Mouse (Mus musculus): ENCODE measurements around the gene Rcn2. TPM values are rescaled to one million over a fixed set of nuclear protein-coding genes. Genes with fewer than 3 reads are reported as not detected.

Gene Rcn2
- total and polyA plus RNA-seq, 3 experiments: 12.8 to 23.3 (median 22.8) TPM

- no peaks in the 10 kb centered on the region for H3K9me3 ChIP-seq (replicated peaks)
- peaks cover 26% of the 10 kb centered on the region for H3K27me3 ChIP-seq (ENCODE audit: insufficient read depth, low read length)
- no peaks in the 10 kb centered on the region; the same call in 1 of the 2 replicates for H3K4me1 ChIP-seq (ENCODE audit: insufficient read depth, low read depth, low read length)
- H3K36me3 ChIP-seq (replicated peaks): no peaks in the 10 kb centered on the region
- DNase-seq (ENCODE audit: low spot score) (no peak), ATAC-seq (ENCODE audit: extremely low read depth, insufficient number of reproducible peaks, low FRiP score, poor library complexity, severe bottlenecking) (no peak)
- no peak overlapping the region for H3K4me3 ChIP-seq (ENCODE audit: low read depth, low read length)
- TF ChIP-seq GATA1 (IDR thresholded peaks at IDR 0.05; ENCODE audit: borderline replicate concordance, low read length): no peak
- no peak for TF ChIP-seq POLR2AphosphoS5 (IDR thresholded peaks at IDR 0.05; ENCODE audit: insufficient replicate concordance, low read depth, low read length)
- TF ChIP-seq TAL1 (conservative IDR thresholded peaks at IDR 0.05; ENCODE audit: low read depth, low read length): no peak
- TF ChIP-seq GATA2 (IDR thresholded peaks at IDR 0.05; ENCODE audit: borderline replicate concordance, low read depth, low read length): no peak
- no peak for TF ChIP-seq CTCF (IDR thresholded peaks at IDR 0.05; ENCODE audit: low read depth, low read length)
Measured at GRCm38 (mm10) chr9:56068630-56069029, 27.0 kb downstream of the Rcn2 start.

GRCm38 (mm10) chr9:56072861-56073260, 31.2 kb downstream of the Rcn2 start:
- no peaks in the 10 kb centered on the region; the same call in 1 of the 2 replicates for H3K4me1 ChIP-seq (ENCODE audit: insufficient read depth, low read depth, low read length)
- H3K4me3 ChIP-seq (ENCODE audit: low read depth, low read length): no peak overlapping the region
- no peak for DNase-seq (ENCODE audit: low spot score)

GRCm38 (mm10) chr9:56074863-56075262, 33.2 kb downstream of the Rcn2 start:
- DNase-seq (ENCODE audit: low spot score) (no peak), ATAC-seq (ENCODE audit: extremely low read depth, insufficient number of reproducible peaks, low FRiP score, poor library complexity, severe bottlenecking) (no peak)
- TF ChIP-seq TAL1 (conservative IDR thresholded peaks at IDR 0.05; ENCODE audit: low read depth, low read length) (no peak), GATA2 (IDR thresholded peaks at IDR 0.05; ENCODE audit: borderline replicate concordance, low read depth, low read length) (no peak), GATA1 (IDR thresholded peaks at IDR 0.05; ENCODE audit: borderline replicate concordance, low read length) (no peak), POLR2AphosphoS5 (IDR thresholded peaks at IDR 0.05; ENCODE audit: insufficient replicate concordance, low read depth, low read length) (no peak), CTCF (IDR thresholded peaks at IDR 0.05; ENCODE audit: low read depth, low read length) (no peak)
- Histone ChIP-seq H3K36me3 (replicated peaks) (no peaks in the 10 kb centered on the region), H3K4me1 (ENCODE audit: insufficient read depth, low read depth, low read length) (no peaks in the 10 kb centered on the region), H3K27me3 (ENCODE audit: insufficient read depth, low read length) (peaks cover 17% of the 10 kb centered on the region), H3K9me3 (replicated peaks) (no peaks in the 10 kb centered on the region), H3K4me3 (ENCODE audit: low read depth, low read length) (no peak overlapping the region)

More at GRCm38 (mm10) chr9:56072861-56073260, 31.2 kb downstream of the Rcn2 start:
- TF ChIP-seq TAL1 (conservative IDR thresholded peaks at IDR 0.05; ENCODE audit: low read depth, low read length) (no peak), CTCF (IDR thresholded peaks at IDR 0.05; ENCODE audit: low read depth, low read length) (no peak), GATA1 (IDR thresholded peaks at IDR 0.05; ENCODE audit: borderline replicate concordance, low read length) (no peak), POLR2AphosphoS5 (IDR thresholded peaks at IDR 0.05; ENCODE audit: insufficient replicate concordance, low read depth, low read length) (no peak), GATA2 (IDR thresholded peaks at IDR 0.05; ENCODE audit: borderline replicate concordance, low read depth, low read length) (no peak)
- no peaks in the 10 kb centered on the region for H3K36me3 ChIP-seq (replicated peaks)
- peaks cover 19% of the 10 kb centered on the region for H3K27me3 ChIP-seq (ENCODE audit: insufficient read depth, low read length)
- no peaks in the 10 kb centered on the region for H3K9me3 ChIP-seq (replicated peaks)
- no peak for ATAC-seq (ENCODE audit: extremely low read depth, insufficient number of reproducible peaks, low FRiP score, poor library complexity, severe bottlenecking)

GRCm38 (mm10) chr9:56075264-56075663, 33.6 kb downstream of the Rcn2 start:
- H3K27me3 ChIP-seq (ENCODE audit: insufficient read depth, low read length): peaks cover 17% of the 10 kb centered on the region
- no peaks in the 10 kb centered on the region for H3K36me3 ChIP-seq (replicated peaks)
- H3K4me1 ChIP-seq (ENCODE audit: insufficient read depth, low read depth, low read length): no peaks in the 10 kb centered on the region
- TF ChIP-seq GATA1 (IDR thresholded peaks at IDR 0.05; ENCODE audit: borderline replicate concordance, low read length): no peak
- TF ChIP-seq CTCF (IDR thresholded peaks at IDR 0.05; ENCODE audit: low read depth, low read length): peak; percentile 38; the same call in 1 of the 2 replicates
- no peak overlapping the region for H3K4me3 ChIP-seq (ENCODE audit: low read depth, low read length)
- no peaks in the 10 kb centered on the region for H3K9me3 ChIP-seq (replicated peaks)
- DNase-seq (ENCODE audit: low spot score): peak; percentile 19
- no peak for ATAC-seq (ENCODE audit: extremely low read depth, insufficient number of reproducible peaks, low FRiP score, poor library complexity, severe bottlenecking)

- Histone ChIP-seq H3K9me3 (replicated peaks) (no peaks in the 10 kb centered on the region), H3K4me1 (ENCODE audit: insufficient read depth, low read depth, low read length) (no peaks in the 10 kb centered on the region), H3K36me3 (replicated peaks) (no peaks in the 10 kb centered on the region), H3K27me3 (ENCODE audit: insufficient read depth, low read length) (peaks cover 13% of the 10 kb centered on the region), H3K4me3 (ENCODE audit: low read depth, low read length) (no peak overlapping the region)
- TF ChIP-seq CTCF (IDR thresholded peaks at IDR 0.05; ENCODE audit: low read depth, low read length) (no peak), POLR2AphosphoS5 (IDR thresholded peaks at IDR 0.05; ENCODE audit: insufficient replicate concordance, low read depth, low read length) (no peak), GATA1 (IDR thresholded peaks at IDR 0.05; ENCODE audit: borderline replicate concordance, low read length) (no peak), GATA2 (IDR thresholded peaks at IDR 0.05; ENCODE audit: borderline replicate concordance, low read depth, low read length) (no peak), TAL1 (conservative IDR thresholded peaks at IDR 0.05; ENCODE audit: low read depth, low read length) (no peak)
- no peak for ATAC-seq (ENCODE audit: extremely low read depth, insufficient number of reproducible peaks, low FRiP score, poor library complexity, severe bottlenecking)
- DNase-seq (ENCODE audit: low spot score): no peak
Measured at GRCm38 (mm10) chr9:56075901-56076620, 34.4 kb downstream of the Rcn2 start.

GRCm38 (mm10) chr9:56079587-56079986, 37.9 kb downstream of the Rcn2 start:
- no peak overlapping the region for H3K4me3 ChIP-seq (ENCODE audit: low read depth, low read length)
- no peak for ATAC-seq (ENCODE audit: extremely low read depth, insufficient number of reproducible peaks, low FRiP score, poor library complexity, severe bottlenecking)
- H3K27me3 ChIP-seq (ENCODE audit: insufficient read depth, low read length): peaks cover 10% of the 10 kb centered on the region; the same call in 1 of the 2 replicates

More at GRCm38 (mm10) chr9:56079587-56079986, 37.9 kb downstream of the Rcn2 start:
- Histone ChIP-seq H3K4me1 (ENCODE audit: insufficient read depth, low read depth, low read length) (no peaks in the 10 kb centered on the region), H3K36me3 (replicated peaks) (no peaks in the 10 kb centered on the region), H3K9me3 (replicated peaks) (no peaks in the 10 kb centered on the region)
- DNase-seq (ENCODE audit: low spot score): no peak
- TF ChIP-seq POLR2AphosphoS5 (IDR thresholded peaks at IDR 0.05; ENCODE audit: insufficient replicate concordance, low read depth, low read length) (no peak), GATA1 (IDR thresholded peaks at IDR 0.05; ENCODE audit: borderline replicate concordance, low read length) (no peak), CTCF (IDR thresholded peaks at IDR 0.05; ENCODE audit: low read depth, low read length) (no peak), GATA2 (IDR thresholded peaks at IDR 0.05; ENCODE audit: borderline replicate concordance, low read depth, low read length) (no peak), TAL1 (conservative IDR thresholded peaks at IDR 0.05; ENCODE audit: low read depth, low read length) (no peak)
